ENCODE assay signal across 10 mouse cellular contexts in the genomic region with DNA sequence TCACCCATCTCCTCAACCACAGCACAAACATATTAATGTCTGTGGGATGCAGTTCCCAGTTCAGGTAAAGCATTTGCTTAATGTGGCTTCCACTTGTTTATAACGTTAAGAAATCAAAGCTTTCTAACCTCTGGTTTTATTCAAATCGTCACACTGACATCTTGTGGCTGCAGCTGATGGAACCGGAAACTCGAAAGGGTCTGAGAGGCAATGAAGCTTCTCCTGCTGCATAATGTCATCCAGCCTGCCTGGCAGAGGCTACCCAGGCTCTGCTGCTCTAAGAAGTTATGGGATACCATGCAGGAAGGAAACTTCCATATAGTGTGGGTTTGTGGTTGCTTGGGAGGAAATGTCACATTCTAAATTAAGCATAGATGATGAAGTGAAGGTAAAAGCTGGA.
DNase-seq lines count a peak whose midpoint lies in the region; ATAC-seq and TF ChIP-seq lines count a peak whose summit lies in the region.
"Had no signal": no experiment of that assay in that cellular context is flagged by ENCODE, and none has a peak within 500 bp of the region (broad histone marks: within the 10 kb centered on the region; RNA-seq: fewer than 3 reads in every experiment).

No protein-coding gene starts in this region.

- H3K27ac ChIP-seq in heart, postnatal 0 days (ENCODE audit: low read depth): no peak overlapping the region
- H3K27ac ChIP-seq in hindbrain, embryonic 14.5 days: no peak overlapping the region
- H3K27ac ChIP-seq: embryonic facial prominence, embryonic 15.5 days; macrophage had no signal

- H3K36me3 ChIP-seq in heart, postnatal 0 days (replicated peaks; ENCODE audit: control insufficient read depth, insufficient read depth, low read length): no peaks in the 10 kb centered on the region
- H3K36me3 ChIP-seq in hindbrain, embryonic 14.5 days (replicated peaks; ENCODE audit: control insufficient read depth, insufficient read depth): no peaks in the 10 kb centered on the region
- H3K36me3 ChIP-seq: embryonic facial prominence, embryonic 15.5 days had no signal

- no peak for DNase-seq in heart, postnatal 0 days (ENCODE audit: low spot score)
- no peak for DNase-seq in heart, postnatal 36 days
- DNase-seq in brain, embryonic 14.5 days (ENCODE audit: low read depth): peak; percentile 75
- peak; percentile 71 for DNase-seq in hindbrain, embryonic 14.5 days (ENCODE audit: low spot score)
- peak; percentile 9 for DNase-seq in lung, postnatal 10 days
- DNase-seq in gastrocnemius, postnatal 25 days: no peak
- DNase-seq in heart, postnatal 4 days: no peak

- H3K27me3 ChIP-seq in heart, postnatal 0 days (ENCODE audit: control insufficient read depth, insufficient read depth, low read length): no peaks in the 10 kb centered on the region
- H3K27me3 ChIP-seq in hindbrain, embryonic 14.5 days (ENCODE audit: control insufficient read depth, insufficient read depth, low read length): no peaks in the 10 kb centered on the region
- H3K27me3 ChIP-seq: embryonic facial prominence, embryonic 15.5 days had no signal

- no peak for TF ChIP-seq POLR2A in brain, embryonic 14.5 days (IDR thresholded peaks at IDR 0.05; ENCODE audit: borderline replicate concordance, extremely low read depth, insufficient read depth, insufficient read length, poor library complexity, severe bottlenecking)

- TF ChIP-seq CTCF in heart, postnatal 0 days (IDR thresholded peaks at IDR 0.05; ENCODE audit: low read depth): peak; percentile 26; the same call in 1 of the 2 replicates
- TF ChIP-seq CTCF in brain, embryonic 14.5 days (IDR thresholded peaks at IDR 0.05; ENCODE audit: borderline replicate concordance, extremely low read depth, insufficient read depth, insufficient read length): peak; percentile 52; the same call in 1 of the 2 replicates

- H3K9ac ChIP-seq in heart, postnatal 0 days (replicated peaks; ENCODE audit: low read depth, low read length): no peak overlapping the region
- no peak overlapping the region for H3K9ac ChIP-seq in hindbrain, embryonic 14.5 days
- H3K9ac ChIP-seq: embryonic facial prominence, embryonic 15.5 days had no signal

- intact Hi-C loops in heart, postnatal 36 days (cut with DNase I): no loop called here

- no peak for ATAC-seq in heart, postnatal 0 days (ENCODE audit: insufficient read depth, low read depth)
- peak; percentile 53; the same call in 1 of the 2 replicates for ATAC-seq in hindbrain, embryonic 14.5 days (ENCODE audit: low FRiP score)
- ATAC-seq in activated CD4-positive, CD25-positive, alpha-beta regulatory T cell, adult 4 months: no peak

- H3K4me2 ChIP-seq in heart, postnatal 0 days (ENCODE audit: low read depth, low read length): no peak overlapping the region
- H3K4me2 ChIP-seq in hindbrain, embryonic 14.5 days (replicated peaks): no peak overlapping the region
- H3K4me2 ChIP-seq: embryonic facial prominence, embryonic 15.5 days had no signal

- no peaks in the 10 kb centered on the region for H3K9me3 ChIP-seq in heart, postnatal 0 days (replicated peaks; ENCODE audit: control insufficient read depth, low read length)
- H3K9me3 ChIP-seq in hindbrain, embryonic 14.5 days (ENCODE audit: control insufficient read depth, low read length): no peaks in the 10 kb centered on the region
- H3K9me3 ChIP-seq: embryonic facial prominence, embryonic 15.5 days had no signal

- 19% methylated on average over 4 of the region's 4 CpGs for WGBS in heart, postnatal 0 days
- 14% methylated on average over 4 of the region's 4 CpGs for WGBS in hindbrain, embryonic 14.5 days

- H3K4me3 ChIP-seq in heart, postnatal 0 days (ENCODE audit: low read depth, low read length): no peak overlapping the region
- no peak overlapping the region for H3K4me3 ChIP-seq in hindbrain, embryonic 14.5 days (replicated peaks; ENCODE audit: low read length)
- H3K4me3 ChIP-seq: embryonic facial prominence, embryonic 15.5 days had no signal

- TF ChIP-seq EP300 in heart, postnatal 0 days (IDR thresholded peaks at IDR 0.05; ENCODE audit: low read depth): no peak

- H3K4me1 ChIP-seq in heart, postnatal 0 days (ENCODE audit: control insufficient read depth, insufficient read depth): no peaks in the 10 kb centered on the region
- no peaks in the 10 kb centered on the region for H3K4me1 ChIP-seq in hindbrain, embryonic 14.5 days (replicated peaks; ENCODE audit: control insufficient read depth, insufficient read depth, low read length)
- H3K4me1 ChIP-seq: embryonic facial prominence, embryonic 15.5 days had no signal

Comparison
In these comparisons a context has a peak if more than half of its experiments do, and no peak if none do; other contexts are left out.
1. DNase-seq: peak in brain, embryonic 14.5 days (single experiment), hindbrain, embryonic 14.5 days (single experiment) and lung, postnatal 10 days (single experiment); none in heart, postnatal 0 days (single experiment), heart, postnatal 36 days (0 of 2), gastrocnemius, postnatal 25 days (single experiment) and heart, postnatal 4 days (single experiment).